Mouse (Mus musculus) testis, adult 2 months (tissue): ENCODE data around the gene Rrp12.

ENCODE experiments used
- CTCF ChIP-seq: fragments of 200-500 bp; IDR thresholded peaks from 2 replicates; pipeline ENCODE4 v1.5.1; 2012; ENCODE audit warnings: low read depth, mild to moderate bottlenecking, inconsistent platforms, low read length, moderate library complexity; ENCODE audit not compliant: control insufficient read depth, insufficient read depth, insufficient replicate concordance
- POLR2A ChIP-seq: fragments of 200-500 bp; IDR thresholded peaks from 2 replicates; pipeline ENCODE4 v1.6.1; 2012; ENCODE audit warnings: low read depth, mild to moderate bottlenecking, inconsistent platforms, low read length, moderate library complexity; ENCODE audit not compliant: control insufficient read depth

- TF ChIP-seq POLR2A (no peak), CTCF (no peak)
Observed at GRCm38 (mm10) chr19:41901696-41902095, 5.7 kb upstream of the Rrp12 start.
